Mouse (Mus musculus): ENCODE measurements around the gene Jak1.

Gene Jak1

DNA sequence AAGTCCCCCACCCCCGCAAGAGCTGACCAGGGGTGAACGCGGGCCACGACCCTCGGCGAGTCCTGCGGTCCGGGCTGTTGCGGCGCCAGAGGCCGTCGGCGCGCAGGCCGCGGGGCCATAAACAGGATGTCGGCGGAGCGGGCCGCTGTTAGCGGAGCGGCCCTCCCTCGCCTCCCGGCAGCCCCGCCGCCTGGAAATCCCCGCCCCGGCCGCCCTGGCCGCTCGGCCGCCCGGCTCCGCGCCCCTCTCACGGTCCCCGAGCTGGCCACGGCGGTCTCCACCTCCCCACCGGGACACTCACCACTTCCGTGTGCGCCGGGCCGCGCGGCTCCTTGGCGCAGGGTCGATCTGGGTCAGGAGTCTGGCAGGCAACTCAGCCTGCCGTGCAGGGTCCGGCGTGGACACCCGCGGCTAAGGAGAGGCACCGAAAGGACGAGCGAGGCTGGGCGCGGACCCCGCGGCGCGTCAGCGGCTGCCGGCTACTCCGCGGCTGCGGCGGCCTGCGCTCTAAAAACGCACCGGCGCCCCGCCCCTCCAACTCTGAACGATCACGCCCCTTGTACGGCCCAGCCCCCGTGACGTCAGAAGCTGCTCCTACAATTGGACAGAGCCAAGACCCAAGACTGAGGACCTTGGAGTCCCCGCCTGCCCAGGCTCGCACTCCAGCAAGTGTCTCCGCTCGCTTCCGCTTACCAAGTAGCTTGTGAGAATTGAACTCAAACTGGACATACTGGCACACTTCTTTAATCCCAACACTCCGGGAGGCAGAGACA lies at the start of gene Jak1:
Gene Jak1 (minus strand): TSS at position 542 of the 773 bp plus-strand sequence.
- peak; percentile 90 to 93 for DNase-seq (ENCODE audit: low spot score in 2 of 2)

DNA sequence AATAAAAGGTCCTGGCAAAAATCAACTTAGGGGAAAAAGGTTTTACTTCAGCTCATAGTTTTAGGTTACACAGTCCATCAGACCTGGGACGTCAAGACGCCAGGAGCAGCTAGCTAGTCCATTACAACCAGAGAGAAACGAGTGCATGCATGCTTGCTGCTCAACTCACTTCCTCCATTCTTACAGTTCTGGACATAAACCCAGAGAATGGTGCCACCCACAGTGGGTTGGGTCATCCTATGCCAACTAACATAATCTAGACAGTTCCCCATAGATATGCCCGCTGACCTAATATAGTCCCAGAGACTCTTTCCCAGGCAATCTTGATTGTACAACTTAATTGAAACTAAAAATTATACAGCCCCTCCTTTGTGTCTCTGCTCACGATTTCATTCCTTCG lies 47.0 kb upstream of the Jak1 start:
- no peak for DNase-seq (ENCODE audit: low spot score in 2 of 2)

DNA sequence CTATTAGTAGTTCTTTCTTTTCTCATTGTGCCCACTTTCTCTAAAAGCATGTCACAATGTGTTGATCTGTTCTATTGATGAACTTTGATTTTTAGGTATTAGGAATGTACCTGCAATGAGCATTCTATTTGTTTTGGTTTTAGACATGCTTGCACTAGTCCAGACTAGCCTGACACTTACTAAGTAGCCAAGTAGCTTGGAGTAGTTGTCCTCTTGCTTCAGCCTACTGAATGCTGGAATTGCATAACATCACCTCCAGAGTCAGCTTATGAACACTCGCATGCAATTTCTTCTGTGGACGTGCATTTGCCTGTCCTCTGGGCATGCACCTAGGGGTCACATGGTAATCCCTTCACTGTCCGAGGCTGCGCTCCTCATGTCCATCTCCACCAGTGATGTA lies 43.1 kb upstream of the Jak1 start:
- no peak for DNase-seq (ENCODE audit: low spot score in 2 of 2)

DNA sequence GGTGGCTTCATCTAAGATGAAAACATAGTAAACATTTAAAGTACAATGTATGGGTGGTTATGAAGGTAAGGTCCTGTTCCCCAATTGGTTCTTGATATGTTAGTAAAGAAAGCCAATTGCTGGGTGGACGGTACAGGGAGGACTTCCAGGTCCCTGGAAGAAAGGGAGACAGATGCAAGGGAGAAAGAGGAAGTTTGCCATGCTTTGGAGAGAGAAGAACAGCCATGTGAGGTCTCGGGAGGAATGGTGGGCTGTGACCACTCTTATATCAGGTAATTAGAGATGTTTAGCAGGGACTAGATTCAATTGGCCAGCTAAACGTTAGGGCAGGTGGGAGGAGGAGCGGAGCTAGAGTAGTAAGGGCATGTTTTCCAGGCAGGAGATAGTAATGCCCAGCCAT lies 42.2 kb upstream of the Jak1 start:
- no peak for DNase-seq (ENCODE audit: low spot score in 2 of 2)

DNA sequence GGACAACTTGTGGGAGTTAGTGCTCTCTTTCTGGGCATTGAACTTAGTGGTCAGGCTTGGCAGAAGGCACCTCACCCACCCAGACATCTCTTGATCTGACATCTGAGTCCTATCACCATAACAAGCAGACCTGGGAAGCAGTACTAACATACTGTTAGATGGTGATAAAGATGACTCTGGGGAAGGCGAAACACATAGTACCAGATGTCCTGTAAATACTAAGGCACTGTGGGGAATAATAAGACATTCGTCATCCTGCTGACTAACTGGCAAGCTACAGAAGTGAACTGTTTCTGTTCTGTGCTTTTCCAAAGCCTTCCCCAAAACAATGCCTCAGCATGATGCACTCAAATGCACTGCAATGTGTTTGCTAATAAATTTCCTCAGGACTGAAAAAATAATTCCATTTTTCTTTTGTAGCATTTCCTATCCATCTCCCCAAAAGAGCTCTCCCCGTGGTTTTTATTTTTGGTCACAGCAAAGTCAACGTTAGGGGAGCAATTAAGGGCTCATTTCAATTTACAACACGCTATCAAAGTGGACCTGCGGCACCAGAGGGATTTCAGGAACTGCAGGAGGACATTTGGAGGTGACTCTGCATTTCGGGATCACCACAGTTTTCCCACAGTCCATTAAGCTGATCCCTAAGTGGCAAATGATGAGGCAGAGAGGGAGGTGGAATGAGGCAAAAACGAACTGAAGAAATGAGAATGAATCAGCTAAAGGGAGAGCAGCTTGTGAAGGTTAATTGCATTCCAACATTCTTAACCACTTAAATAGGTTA lies 41.2 kb upstream of the Jak1 start:
- DNase-seq (ENCODE audit: low spot score in 2 of 2), result no peak

DNA sequence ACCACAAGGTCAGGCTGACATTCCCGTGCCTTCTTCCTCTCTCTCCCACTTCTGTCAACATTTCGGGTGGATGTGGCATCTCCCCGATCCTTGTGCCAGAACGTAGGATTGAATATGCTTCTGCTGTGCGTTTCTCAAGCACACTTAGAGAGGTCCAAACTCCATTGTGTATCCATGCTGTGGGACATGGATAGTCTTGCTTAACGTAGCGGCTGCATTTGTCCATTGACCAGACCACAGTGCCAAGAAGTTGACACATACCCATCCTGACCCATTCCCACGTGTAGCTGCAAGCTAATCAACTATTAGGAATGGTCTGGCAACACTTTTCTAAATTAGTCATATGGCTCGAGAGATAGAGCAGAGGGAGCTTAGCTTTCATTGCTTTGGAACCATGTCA lies 40.0 kb upstream of the Jak1 start:
- no peak for DNase-seq (ENCODE audit: low spot score in 2 of 2)

DNA sequence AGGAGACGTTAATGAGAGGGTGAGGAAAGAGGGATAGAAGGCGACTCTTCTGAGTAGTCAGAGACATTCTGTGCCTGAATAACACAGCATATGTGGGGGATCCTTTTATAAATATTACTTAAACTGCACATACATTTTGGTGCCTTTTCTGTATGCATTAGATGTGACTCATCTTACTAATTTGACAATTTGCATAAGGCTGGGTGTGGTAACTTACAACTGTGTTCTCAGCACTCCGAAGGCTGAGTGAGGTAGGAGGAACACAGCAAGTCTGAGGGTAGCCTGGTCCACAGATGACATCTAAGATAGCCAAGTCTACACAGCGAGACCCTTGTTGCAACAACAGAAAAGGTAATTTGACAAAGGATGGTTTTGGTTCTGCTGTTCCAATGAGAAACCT lies 39.0 kb upstream of the Jak1 start:
- DNase-seq (ENCODE audit: low spot score in 2 of 2), result no peak

DNA sequence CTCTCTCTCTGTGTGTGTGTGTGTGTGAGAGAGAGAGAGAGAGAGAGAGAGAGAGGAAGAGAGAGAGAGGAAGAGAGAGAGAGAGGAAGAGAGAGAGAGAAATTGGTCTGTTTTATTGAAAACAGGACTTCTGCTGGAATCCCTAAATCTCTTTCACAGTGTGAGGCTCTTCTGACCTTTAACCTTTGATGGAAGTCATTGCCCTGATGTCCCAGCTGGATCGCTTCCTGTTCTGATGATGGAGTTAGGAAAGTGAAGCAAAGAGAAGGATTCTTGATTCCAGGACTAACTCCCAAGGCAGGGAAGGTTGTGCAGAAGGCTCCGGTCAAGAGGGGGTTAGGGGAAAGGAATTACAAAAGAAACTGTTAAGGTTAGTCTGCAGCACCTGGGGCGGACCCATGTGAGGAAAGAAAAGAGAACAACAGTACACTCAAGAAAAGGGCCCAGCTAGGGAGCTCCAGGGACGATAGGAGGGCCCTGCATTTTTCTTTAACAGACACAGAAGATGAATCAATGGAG lies 35.4 kb upstream of the Jak1 start:
- no peak for DNase-seq (ENCODE audit: low spot score in 2 of 2)

DNA sequence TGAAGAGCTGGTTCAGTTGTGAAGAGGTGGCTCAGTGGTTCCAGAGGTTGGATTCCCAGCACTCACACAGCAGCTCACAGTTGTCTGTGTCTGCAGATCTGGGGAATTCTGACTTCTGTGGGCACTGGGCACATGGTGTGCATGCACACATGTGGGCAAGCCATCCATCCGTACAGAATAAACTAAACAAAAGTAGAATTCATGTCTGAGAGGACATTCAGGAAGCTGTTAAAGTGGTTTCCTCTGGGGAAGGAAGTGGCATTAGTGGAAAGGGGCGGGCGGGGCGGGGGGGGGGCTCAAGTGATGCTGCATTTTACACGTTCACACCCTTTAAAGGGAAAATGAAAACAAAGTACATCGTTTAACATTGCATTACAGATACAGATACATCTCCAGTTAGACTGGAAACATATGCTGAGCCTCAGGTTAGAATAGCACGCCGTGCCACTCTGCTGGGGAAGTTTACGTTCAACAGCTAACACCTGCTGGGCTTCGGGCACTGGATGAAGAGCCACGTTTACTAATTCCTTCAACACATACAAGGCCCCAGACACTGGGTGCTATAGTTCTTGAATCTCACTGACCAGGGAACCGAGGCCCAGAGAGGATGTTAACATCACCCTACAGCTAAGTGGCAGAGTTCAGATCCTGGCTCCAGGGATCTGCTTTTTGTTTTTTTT lies 33.4 kb upstream of the Jak1 start:
- DNase-seq (ENCODE audit: low spot score in 2 of 2), result no peak

DNA sequence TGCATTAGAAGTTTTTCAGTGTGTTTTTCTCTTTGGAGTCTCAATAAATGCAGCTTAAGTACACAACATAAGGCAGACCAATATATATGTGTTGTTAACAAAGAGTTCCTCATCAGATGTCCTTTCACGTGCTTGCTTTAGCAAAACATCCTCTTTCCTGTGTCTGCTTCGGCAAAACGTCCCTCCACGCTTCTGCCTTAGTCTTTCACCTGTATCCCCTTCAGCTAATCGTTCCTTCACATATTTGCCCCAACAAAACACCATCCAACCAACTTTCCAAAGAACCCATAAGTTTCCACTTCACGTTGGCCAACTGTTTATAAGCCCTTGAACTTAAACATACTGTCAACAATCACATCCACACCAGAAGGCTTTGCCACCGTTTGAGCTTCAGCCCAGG lies 31.8 kb upstream of the Jak1 start:
- DNase-seq (ENCODE audit: low spot score in 2 of 2), result no peak

DNA sequence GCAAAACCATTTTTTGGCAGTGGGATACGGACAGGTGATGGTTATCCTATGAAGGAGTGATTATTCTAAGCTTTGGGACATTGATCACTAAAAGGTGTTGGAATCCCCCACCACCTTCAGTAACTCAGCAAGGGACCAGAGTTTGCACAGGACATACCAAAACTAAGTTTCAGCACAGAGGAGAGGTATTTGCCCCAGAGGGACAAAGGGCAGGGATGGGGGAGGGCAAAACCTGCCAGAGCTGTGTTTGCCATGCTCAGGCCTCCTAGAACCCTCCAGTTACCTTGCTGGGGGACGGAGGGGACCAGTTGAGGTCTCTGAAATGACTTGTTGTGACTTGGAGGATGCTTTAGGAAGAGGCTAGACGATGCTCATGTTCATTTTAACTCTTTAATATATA lies 30.7 kb upstream of the Jak1 start:
- DNase-seq (ENCODE audit: low spot score in 2 of 2), result no peak

DNA sequence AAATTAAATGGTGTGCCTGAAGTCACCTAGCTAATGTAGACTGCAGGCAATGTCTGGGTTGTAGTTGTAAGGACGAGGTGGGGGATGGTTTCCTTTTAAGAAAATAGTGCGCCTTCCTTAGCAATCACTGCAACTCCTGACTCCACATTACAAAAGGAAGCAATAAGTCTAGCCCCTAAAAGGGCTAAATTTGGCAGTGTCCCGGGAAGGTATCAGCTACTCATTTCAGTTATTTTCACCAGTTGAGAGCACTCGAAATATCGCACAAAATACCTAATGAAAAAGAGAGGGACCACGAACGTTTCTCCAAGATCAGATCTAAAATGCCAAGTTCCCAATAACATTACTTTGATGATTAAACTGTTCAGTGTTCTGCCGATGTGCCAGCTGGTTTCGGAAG lies 28.6 kb upstream of the Jak1 start:
- DNase-seq (ENCODE audit: low spot score in 2 of 2), result no peak

DNA sequence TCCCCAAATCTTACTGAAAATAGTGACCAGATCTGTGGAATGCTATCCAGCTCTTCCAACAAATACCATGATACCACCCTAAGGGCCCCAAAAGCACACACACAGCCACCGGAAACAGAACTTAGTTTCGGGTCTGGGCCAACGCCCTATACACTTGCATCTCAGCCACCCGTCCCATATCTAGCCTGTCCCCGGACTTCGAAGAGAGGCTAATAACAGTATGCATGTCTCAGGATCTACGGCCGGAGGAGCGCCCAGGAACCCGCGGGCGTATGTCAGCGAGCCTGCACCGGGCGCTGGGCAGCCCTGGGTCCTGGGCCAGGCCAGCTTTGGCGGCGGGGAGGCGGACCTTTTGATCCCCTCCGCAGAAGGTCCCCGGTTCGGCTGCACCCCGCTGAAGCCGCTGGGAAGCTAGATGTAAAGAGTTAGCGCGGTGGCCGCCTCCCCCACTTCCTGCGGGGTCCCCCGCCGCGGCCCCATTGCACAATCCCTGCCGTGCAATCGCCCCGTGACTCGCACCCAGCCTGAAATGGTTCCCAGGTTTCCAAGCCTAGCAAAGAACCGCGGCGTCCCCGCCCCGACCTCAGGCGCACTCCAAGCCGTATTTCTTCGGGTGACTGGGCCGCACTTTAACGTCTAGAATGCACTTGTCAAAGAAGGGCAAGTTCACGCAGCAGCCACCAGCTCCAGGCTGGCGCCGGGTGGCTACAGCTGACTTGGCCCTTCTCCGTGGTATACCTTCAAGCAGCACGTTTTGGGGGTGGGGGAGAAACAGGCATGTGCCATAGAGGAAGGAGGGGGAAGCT lies 27.9 kb upstream of the Jak1 start:
- DNase-seq (ENCODE audit: low spot score in 2 of 2), result peak in 1 of 2 experiments; percentile 9

DNA sequence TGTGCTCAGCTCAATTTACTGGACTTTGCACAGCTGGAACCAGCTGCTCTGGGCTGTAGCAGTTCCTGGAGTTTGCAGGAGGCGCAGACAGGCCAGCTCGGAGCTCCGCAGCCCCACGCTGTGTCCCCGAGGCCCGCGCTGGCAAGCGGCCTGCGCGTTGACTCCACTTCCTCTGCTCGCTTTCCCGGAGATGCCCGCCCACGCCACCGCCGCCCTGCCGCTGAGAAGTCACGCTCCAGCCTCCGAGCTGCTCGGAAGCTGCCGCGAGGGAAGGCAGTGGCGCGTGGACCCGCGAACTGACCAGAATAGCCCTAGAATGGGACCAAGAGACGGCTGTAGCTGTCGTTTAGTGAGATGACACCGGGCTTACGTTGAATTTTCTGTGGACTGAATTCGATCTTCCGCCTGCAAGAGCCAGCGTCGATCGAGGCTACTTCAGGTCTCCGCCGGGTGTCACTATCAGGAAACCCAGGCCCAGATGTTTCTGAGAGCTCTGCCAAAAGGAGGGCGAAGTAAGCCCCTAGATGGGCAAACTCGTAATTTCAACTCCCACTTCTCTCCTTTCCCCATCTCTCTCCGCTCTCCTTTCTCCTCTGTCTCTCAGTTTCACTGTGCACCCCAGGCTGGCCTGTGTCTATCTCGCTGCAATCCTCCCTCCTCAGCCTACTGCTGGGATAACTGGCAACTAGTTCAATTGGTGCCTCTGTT lies 27.1 kb upstream of the Jak1 start:
- DNase-seq (ENCODE audit: low spot score in 2 of 2), result peak; percentile 25 to 58

DNA sequence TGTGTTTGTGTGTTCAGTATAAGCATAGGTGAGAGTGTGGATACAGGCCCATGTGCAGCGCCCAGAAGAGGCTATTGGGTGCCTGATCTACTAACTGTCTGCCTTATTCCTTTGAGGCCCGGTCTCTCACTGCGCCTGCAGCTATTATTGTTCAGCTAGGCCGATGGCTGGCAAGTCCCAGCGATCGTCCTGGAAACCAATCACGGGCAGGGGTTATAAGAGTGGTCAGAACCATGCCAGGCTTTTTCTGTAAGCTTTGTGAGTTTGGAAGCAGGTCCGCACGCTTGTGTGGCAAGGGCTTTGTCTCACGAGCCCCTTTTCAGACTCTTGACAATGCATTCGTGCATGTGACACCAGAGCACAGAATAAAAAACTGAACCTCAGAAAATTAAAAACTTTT lies 23.2 kb upstream of the Jak1 start:
- DNase-seq (ENCODE audit: low spot score in 2 of 2), result no peak

DNA sequence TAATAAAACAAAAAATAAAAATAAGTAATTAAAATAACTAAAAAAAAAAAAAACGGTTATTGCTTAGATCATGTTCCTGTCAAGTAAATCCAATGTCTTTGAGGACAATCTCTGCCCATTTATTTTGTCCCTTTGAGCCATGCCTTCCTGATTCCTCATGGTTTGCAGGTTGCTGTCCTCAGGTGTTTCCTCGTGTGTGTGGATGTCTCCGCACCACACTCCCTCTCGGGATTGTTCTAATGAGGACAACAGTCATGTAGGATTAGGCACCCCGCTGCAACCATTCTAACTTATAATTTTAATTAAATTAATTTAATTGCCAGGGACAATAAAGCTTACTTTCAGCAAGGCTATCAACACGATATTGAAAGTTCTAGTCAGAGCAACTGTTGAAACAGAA lies 21.5 kb upstream of the Jak1 start:
- DNase-seq (ENCODE audit: low spot score in 2 of 2), result no peak

DNA sequence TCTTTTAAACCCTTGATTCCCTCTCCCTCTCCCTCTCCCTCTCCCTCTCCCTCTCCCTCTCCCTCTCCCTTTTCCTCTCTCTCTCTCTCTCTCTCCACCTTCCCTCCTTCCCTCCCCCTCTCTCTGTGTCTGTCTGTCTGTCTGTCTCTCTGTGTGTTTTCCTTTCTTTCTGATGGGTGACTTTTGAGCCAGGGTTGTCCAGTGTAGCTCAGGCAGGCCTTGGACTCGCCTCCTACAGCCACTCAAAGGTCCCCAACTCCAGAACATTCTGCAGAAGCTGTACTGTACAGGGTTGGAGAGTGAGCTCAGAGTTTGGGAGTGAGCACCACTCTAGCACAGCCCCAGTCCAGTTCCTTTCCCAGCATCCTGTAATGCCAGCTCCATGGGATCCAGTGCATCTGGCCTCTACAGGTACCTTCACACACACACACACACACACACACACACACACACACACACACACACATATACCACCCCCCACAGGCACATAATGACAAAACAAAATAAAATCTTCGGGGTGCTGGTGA lies 20.9 kb upstream of the Jak1 start:
- no peak for DNase-seq (ENCODE audit: low spot score in 2 of 2)

DNA sequence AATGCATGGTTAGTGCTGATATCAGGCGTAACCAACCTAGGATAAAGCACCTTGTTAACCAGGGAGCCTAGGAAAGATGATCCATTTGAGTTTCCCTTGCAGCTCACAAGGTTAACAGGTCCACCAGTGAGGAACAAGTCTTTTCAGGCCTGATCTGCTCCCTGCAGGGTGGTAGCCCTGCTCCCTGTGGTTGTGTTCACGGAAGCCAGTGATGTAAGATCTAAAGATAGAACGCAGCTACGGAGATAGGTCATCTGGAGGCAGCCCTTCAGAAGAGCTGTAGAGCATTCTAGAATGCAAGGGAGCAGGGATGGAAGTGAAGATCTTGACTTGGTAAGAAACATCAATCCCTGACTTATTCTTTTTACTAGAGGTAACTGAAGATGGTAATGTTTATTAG lies 18.9 kb upstream of the Jak1 start:
- DNase-seq (ENCODE audit: low spot score in 2 of 2), result no peak

DNA sequence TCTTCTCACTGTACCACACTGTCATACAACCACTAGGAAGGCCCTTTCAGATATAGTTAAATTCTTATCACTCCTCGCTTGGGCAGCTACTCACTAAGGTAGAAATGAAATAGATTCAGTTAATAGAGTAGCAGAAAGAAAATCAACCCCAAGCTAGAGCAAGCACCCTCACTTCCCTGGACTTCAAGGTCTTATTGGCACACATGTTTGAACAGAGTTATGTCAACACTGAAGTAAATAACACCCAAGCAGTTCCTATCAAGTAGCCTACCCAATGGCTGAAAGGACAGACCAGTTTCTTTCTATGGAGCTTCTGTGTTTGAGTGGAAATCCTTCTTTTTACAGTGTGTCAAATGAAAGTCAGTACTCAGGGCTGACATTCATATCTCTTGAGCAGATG lies 17.2 kb upstream of the Jak1 start:
- no peak for DNase-seq (ENCODE audit: low spot score in 2 of 2)

DNA sequence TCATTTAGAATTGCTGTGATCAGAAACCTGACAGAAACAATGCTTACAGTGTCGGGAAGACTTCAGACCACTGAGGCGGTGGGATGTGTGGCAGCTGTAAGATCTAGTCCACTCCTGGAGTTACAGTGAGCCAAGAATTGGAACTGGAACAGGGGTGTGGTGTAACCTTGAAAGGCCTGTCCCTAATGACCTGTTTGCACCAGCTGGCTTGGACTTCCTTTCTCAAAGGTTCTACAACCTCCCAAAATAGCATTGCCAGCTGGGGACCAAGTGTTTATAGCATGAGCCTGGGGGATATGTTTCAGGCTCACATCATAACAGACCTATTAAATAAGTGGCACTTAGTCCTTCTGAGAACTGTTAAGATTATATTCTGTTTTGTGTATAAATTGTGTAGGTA lies 15.0 kb upstream of the Jak1 start:
- DNase-seq (ENCODE audit: low spot score in 2 of 2), result no peak
